Mouse (Mus musculus): ENCODE data around the gene Zfp534. TPM values are rescaled to one million over a fixed set of nuclear protein-coding genes. Genes with fewer than 3 reads are reported as not detected.

Gene Zfp534
- total and polyA plus RNA-seq, 3 experiments = not detected

Other genes starting within 250 kb of the Zfp534 start
- 1 to 10 TPM; 9.0 to 9.4 TPM for gene Zfp982, start 210.1 kb downstream of the Zfp534 start, total RNA-seq (2021)
- 0.20 and 3.6 TPM in 2 replicates for gene Zfp982, start 210.1 kb downstream of the Zfp534 start, polyA plus RNA-seq (2012; rRNA removed)
- under 1 TPM; 0.09 to 0.10 TPM for gene Gm16503, start 162.3 kb downstream of the Zfp534 start, total RNA-seq (2021)
- gene Gm16503, start 162.3 kb downstream of the Zfp534 start, polyA plus RNA-seq (2012; rRNA removed) = 0.12 TPM in 1 of 2 replicates, not detected in the other
- gene Zfp985, start 149.3 kb downstream of the Zfp534 start, total RNA-seq (2021) = under 1 TPM; 0.25 to 0.31 TPM
- gene Zfp985, start 149.3 kb downstream of the Zfp534 start, polyA plus RNA-seq (2012; rRNA removed) = 0.35 and 1.0 TPM in 2 replicates
- 1 to 10 TPM; 2.6 to 3.2 TPM for gene Zfp979, start 60.0 kb downstream of the Zfp534 start, total RNA-seq (2021)
- 1.4 and 2.2 TPM in 2 replicates for gene Zfp979, start 60.0 kb downstream of the Zfp534 start, polyA plus RNA-seq (2012; rRNA removed)
- 1 to 10 TPM; 2.5 to 2.6 TPM for gene Zfp984, start 107.2 kb upstream of the Zfp534 start, total RNA-seq (2021)
- 0.31 and 1.5 TPM in 2 replicates for gene Zfp984, start 107.2 kb upstream of the Zfp534 start, polyA plus RNA-seq (2012; rRNA removed)
- gene Zfp933, start 145.8 kb upstream of the Zfp534 start, total RNA-seq (2021) = 10 to 100 TPM; 10.3 to 11.2 TPM
- gene Zfp933, start 145.8 kb upstream of the Zfp534 start, polyA plus RNA-seq (2012; rRNA removed) = 1.3 and 3.7 TPM in 2 replicates
- gene Miip, start 166.3 kb upstream of the Zfp534 start, total RNA-seq (2021) = 1 to 10 TPM; 5.4 to 7.4 TPM
- 24.8 and 26.0 TPM in 2 replicates for gene Miip, start 166.3 kb upstream of the Zfp534 start, polyA plus RNA-seq (2012; rRNA removed)
- 10 to 100 TPM; 21.1 to 22.8 TPM for gene Fv1, start 166.4 kb upstream of the Zfp534 start, total RNA-seq (2021)
- 3.3 and 14.3 TPM in 2 replicates for gene Fv1, start 166.4 kb upstream of the Zfp534 start, polyA plus RNA-seq (2012; rRNA removed)
- gene Mfn2, start 202.2 kb upstream of the Zfp534 start, total RNA-seq (2021) = 100 to 1,000 TPM; 626 to 697 TPM
- gene Mfn2, start 202.2 kb upstream of the Zfp534 start, polyA plus RNA-seq (2012; rRNA removed) = 395 and 619 TPM in 2 replicates
- 10 to 100 TPM; 62.4 to 65.8 TPM for gene Plod1, start 234.2 kb upstream of the Zfp534 start, total RNA-seq (2021)
- 88.6 and 123 TPM in 2 replicates for gene Plod1, start 234.2 kb upstream of the Zfp534 start, polyA plus RNA-seq (2012; rRNA removed)
- 10 to 100 TPM; 38.9 to 41.9 TPM for gene 2510039O18Rik, start 238.3 kb upstream of the Zfp534 start, total RNA-seq (2021)
- 41.2 and 42.3 TPM in 2 replicates for gene 2510039O18Rik, start 238.3 kb upstream of the Zfp534 start, polyA plus RNA-seq (2012; rRNA removed)